Mouse (Mus musculus): ENCODE measurements around the gene Vps8.
A peak's percentile ranks its signal among the peaks of the same experiment; 100 is the strongest.

Vps8 gene

DNA sequence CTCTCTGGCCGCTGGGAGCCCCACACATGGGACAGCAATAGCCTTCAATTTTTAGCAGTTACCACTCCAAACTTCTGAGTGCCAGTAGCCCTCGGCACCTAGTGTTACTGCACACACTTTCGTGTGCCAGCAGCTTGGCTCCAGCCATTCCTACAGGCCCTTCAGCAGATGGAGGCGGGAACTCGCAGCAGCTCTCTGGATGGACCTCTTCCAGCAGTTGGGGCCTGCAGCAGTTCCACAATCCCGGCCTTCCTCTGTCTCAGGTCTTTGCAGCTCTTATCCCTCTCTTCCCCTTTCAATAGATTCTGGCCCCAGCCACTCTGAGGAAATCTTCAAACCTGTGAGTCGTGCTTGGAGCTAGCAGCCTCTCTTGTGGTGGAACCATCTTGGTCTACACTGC is 253.9 kb downstream of the Vps8 start:
- no peak for DNase-seq

DNA sequence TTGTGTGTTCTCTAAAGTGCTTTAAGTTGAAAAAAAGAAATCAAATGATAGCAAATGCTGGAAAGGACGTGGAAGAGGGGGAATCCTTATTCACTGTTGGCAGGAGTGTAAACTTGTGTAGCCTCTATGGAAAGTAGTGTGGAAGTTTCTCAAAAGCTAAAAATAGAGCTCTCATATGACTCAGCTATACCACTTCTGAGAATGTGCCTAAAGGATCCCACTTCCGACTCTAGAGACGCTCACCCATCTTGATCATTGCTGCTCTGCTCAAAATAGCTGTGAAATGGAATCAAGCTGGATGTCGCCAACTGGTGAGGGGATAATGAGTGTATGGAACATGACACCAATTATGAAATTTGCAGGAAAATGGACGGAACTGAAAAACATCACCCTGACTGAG is 264.5 kb downstream of the Vps8 start:
- DNase-seq = no peak

DNA sequence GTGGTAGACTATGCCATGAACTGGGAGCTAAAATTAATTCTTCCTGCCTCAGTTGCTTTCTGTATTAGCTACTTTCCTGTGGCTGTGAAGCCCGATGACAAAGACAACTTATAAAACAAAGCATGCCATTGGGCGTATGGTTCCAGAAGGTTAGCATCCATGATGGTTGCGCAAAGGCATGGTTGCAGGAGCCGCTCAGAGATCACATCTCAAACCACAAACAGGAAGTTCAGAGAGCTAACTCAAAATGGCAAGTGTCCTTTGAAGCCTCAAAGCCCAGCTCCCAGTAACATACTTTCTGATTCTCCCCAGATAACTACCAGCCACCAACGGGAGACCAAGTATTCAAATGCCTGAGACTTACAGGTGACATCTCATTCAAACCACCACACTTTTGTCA is 266.2 kb downstream of the Vps8 start:
- peak; percentile 13 to 57 for DNase-seq

DNA sequence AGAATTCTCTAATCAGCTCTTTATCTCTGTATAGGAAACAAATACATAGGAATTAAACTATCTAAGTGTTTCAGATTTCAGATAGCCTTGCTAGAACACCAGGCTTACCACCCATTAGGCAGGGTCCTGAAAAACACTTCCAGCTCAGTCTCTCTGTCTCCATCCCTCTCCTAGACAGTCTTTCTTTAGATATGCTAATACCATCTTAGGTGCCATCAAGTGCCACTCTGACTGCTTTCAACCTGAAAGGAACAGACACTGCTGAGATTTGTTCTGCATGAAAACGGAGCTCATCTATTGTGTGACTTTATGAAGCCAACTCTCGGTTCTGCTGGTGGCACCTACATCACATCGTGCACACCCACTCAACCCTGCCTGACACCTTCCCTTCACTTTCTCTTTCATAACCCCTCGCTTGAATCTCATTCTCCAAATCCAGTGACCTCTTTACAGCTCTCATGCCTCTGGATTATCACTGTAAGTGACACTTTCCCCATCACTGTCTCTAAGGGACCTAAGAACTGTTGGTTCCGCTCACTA is 267.4 kb downstream of the Vps8 start:
- no peak for DNase-seq

DNA sequence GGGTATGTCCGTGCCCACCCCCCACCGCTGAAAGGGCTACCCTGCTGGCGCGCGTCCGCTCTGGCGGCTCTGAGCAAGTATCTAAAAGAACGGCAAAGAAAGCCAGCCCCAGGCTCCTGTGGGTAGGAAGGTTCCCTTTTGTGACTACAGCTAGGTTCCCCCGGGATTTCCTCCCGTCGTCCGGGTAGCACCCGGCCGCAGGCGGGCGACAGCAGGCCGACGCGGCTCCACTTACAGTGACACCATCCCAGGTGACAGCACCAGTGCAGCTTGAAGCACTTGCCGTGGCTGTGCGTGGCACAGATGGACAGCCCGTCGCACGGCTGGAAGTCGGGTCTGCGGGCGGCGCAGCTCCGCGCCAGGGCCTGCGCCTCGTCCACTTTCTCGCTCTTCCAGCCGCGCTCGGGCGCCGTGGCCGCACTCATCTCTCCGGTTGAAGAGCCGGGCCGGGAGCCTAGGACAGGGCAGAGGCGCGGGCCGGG is 271.1 kb downstream of the Vps8 start:
- DNase-seq = peak; percentile 35 to 45

Data from thymus, adult 18-20 months (tissue).